Mouse (Mus musculus): Measurements from ENCODE around the gene Fundc1. TPM values are rescaled to one million over a fixed set of nuclear protein-coding genes. Genes with fewer than 3 reads are reported as not detected.

The Fundc1 gene
- total RNA-seq, 2 experiments from 2014 or later: 24.1 to 24.9 TPM

DNA sequence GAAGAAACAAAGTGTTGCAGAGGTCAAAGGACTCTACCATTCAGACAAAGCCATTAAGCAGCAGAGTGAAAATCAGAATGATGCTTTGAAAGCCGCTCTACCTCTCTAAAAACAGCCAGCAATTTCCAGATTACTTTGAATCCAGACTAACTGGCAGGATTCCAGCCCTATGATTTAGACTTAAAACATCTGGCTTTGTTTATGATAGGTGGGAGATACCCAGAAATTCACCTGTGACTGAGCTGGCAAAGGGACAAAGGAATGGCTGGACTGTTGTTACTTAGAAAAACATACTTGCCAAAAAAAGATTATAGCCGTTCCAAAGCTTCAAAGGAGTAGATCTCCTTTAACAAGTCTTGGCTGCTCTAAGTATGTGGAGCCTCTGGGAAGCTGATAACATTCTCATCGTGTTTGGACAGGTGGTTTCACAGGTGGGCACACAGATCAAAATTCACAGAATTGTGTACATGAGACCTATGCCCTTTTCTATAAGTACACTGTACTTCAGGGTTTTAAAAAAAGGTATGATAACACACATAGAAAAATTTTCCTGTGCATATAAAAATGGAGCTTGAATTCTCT is 60.0 kb downstream of the Fundc1 start:
- no peak for DNase-seq
- intact Hi-C loops (cut with DNase I): no loop called here
